ENCODE assay signal across 8 mouse cellular contexts in genomic region chr4:40757780-40758420, GRCm38 (mm10). TPM values are rescaled to one million over a fixed set of nuclear protein-coding genes. Genes with fewer than 3 reads are reported as not detected.
A peak's percentile ranks its signal among the peaks of the same experiment; 100 is the strongest.
DNase-seq lines count a peak whose midpoint lies in the region; ATAC-seq and TF ChIP-seq lines count a peak whose summit lies in the region.

Gene Smu1, minus strand, starts transcription at chr4:40757923.

- TF ChIP-seq EP300 in lung, postnatal 0 days (IDR thresholded peaks at IDR 0.05), result no peak

- peak within 1 kb of the TSS; percentile 81 for H3K4me2 ChIP-seq in lung, postnatal 0 days (replicated peaks; ENCODE audit: low read depth, low read length)

- no peaks in the 10 kb centered on the region for H3K9me3 ChIP-seq in hindbrain, embryonic 10.5 days
- H3K9me3 ChIP-seq in lung, postnatal 0 days (ENCODE audit: low read length), result no peaks in the 10 kb centered on the region

- peaks cover 3% of the 10 kb centered on the region; the same call in 1 of the 2 replicates for H3K4me1 ChIP-seq in hindbrain, embryonic 10.5 days (replicated peaks)
- H3K4me1 ChIP-seq in lung, postnatal 0 days (ENCODE audit: insufficient read depth, low read depth, low read length), result no peaks in the 10 kb centered on the region

- H3K4me3 ChIP-seq in hindbrain, embryonic 10.5 days, result peak within 1 kb of the TSS; percentile 88
- H3K4me3 ChIP-seq in lung, postnatal 0 days (ENCODE audit: low read depth, low read length), result peak within 1 kb of the TSS; percentile 86

- peak; percentile 98 for ATAC-seq in frontal cortex, adult (ENCODE audit: low TSS enrichment)
- ATAC-seq in lung, postnatal 0 days, result peak; percentile 99

- H3K27ac ChIP-seq in hindbrain, embryonic 10.5 days, result peak within 1 kb of the TSS; percentile 88
- H3K27ac ChIP-seq in lung, postnatal 0 days (ENCODE audit: low read length), result peak within 1 kb of the TSS; percentile 77

- H3K36me3 ChIP-seq in hindbrain, embryonic 10.5 days, result peaks cover 31% of the 10 kb centered on the region
- H3K36me3 ChIP-seq in lung, postnatal 0 days (ENCODE audit: insufficient read depth, low read length), result peaks cover 17% of the 10 kb centered on the region; the same call in 1 of the 2 replicates

- H3K9ac ChIP-seq in lung, postnatal 0 days (replicated peaks; ENCODE audit: low read depth), result peak within 1 kb of the TSS; percentile 86

- no peak for TF ChIP-seq CTCF in lung, postnatal 0 days (IDR thresholded peaks at IDR 0.05)

- WGBS in hindbrain, embryonic 10.5 days, result under 1% methylated on average over 40 of the region's 40 CpGs
- under 1% methylated on average over 38 of the region's 40 CpGs for WGBS in lung, postnatal 0 days

- peaks cover 6% of the 10 kb centered on the region; the same call in 1 of the 2 replicates for H3K27me3 ChIP-seq in hindbrain, embryonic 10.5 days (ENCODE audit: insufficient read depth, poor library complexity, severe bottlenecking)
- no peaks in the 10 kb centered on the region for H3K27me3 ChIP-seq in lung, postnatal 0 days (replicated peaks; ENCODE audit: insufficient read depth, low read length)

- peak; percentile 90 for DNase-seq in MEL-GATA-1-ER (ENCODE audit: extremely low read depth, low read depth)
- DNase-seq in cerebellum, adult 8-10 months, result peak; percentile 96
- DNase-seq in hindbrain, embryonic 10.5 days (ENCODE audit: low spot score), result peak; percentile 97
- peak; percentile 96 for DNase-seq in layer of hippocampus, adult 9-11 months
- peak; percentile 96 for DNase-seq in lung, postnatal 0 days (ENCODE audit: low spot score)
- peak; percentile 95 for DNase-seq in ovary, postnatal 14 days (ENCODE audit: low spot score)
- DNase-seq in thymus, postnatal 14 days, result peak; percentile 99

RNA-seq across cellular contexts. Expression of gene Smu1, which starts in this region (rescaled TPM):
- 172 and 189 TPM in 2 replicates for polyA plus RNA-seq in hindbrain, embryonic 10.5 days (2016; fragmentation: Nextera tagmentation; extraction: Ambion mirVana)
- 88.4 and 89.0 TPM in 2 replicates for polyA plus RNA-seq in lung, postnatal 0 days (2015; fragmentation: Nextera tagmentation; extraction: Ambion mirVana)

Comparison
In these comparisons a context has a peak if more than half of its experiments do, and no peak if none do; other contexts are left out.
1. Peak in every context shown above with its lines: DNase-seq, ATAC-seq, H3K4me3 ChIP-seq and H3K27ac ChIP-seq.